Mouse (Mus musculus) embryonic facial prominence, embryonic 13.5 days (tissue): ENCODE data around the gene Smchd1. TPM values are rescaled to one million over a fixed set of nuclear protein-coding genes. Genes with fewer than 3 reads are reported as not detected.
A peak's percentile ranks its signal among the peaks of the same experiment; 100 is the strongest.
"Not testable (repeated sequence)": the region's sequence is repeated elsewhere in the genome, so short reads cannot be mapped to it uniquely, and the experiment has no call there.

Experiments used
- ATAC-seq: fragments of 200-750 bp; cut with Nextera tagmentation; 2 replicates; pipeline ENCODE4 v1.8.0; 2017; ENCODE audit warnings: low read depth; ENCODE audit not compliant: insufficient number of reproducible peaks, insufficient read depth, low FRiP score, low TSS enrichment
- H3K27ac ChIP-seq: fragments of 300-500 bp; sonication (generic); 2 replicates; pipeline ENCODE4 v1.5.1; 2015; ENCODE audit warnings: moderate library complexity, mild to moderate bottlenecking, inconsistent platforms
- H3K27me3 ChIP-seq: fragments of 300-500 bp; sonication (generic); 2 replicates; pipeline ENCODE4 v1.6.1; 2015; ENCODE audit warnings: mild to moderate bottlenecking, inconsistent platforms
- H3K36me3 ChIP-seq: fragments of 300-500 bp; sonication (generic); 2 replicates; pipeline ENCODE4 v1.6.1; 2015; ENCODE audit warnings: mild to moderate bottlenecking, inconsistent platforms
- H3K4me1 ChIP-seq: fragments of 300-500 bp; sonication (generic); 2 replicates; pipeline ENCODE4 v1.6.1; 2015; ENCODE audit warnings: inconsistent platforms
- H3K4me2 ChIP-seq: fragments of 300-500 bp; sonication (generic); 2 replicates; pipeline ENCODE4 v1.6.1; 2015; ENCODE audit warnings: moderate library complexity, mild to moderate bottlenecking, inconsistent platforms
- H3K4me3 ChIP-seq: fragments of 300-500 bp; sonication (generic); 2 replicates; pipeline ENCODE4 v1.5.1; 2015; ENCODE audit warnings: mild to moderate bottlenecking, inconsistent platforms
- H3K9ac ChIP-seq: fragments of 300-500 bp; sonication (generic); 2 replicates; pipeline ENCODE4 v1.6.1; 2015; ENCODE audit warnings: mild to moderate bottlenecking, inconsistent platforms
- H3K9me3 ChIP-seq: fragments of 300-500 bp; sonication (generic); 2 replicates; pipeline ENCODE4 v1.6.1; 2016; ENCODE audit warnings: inconsistent platforms
- WGBS: fragments of 180-500 bp; shearing (Covaris S2); methylation state at CpG from one replicate; pipeline ENCODE4 v1.1.7; 2015; ENCODE audit warnings: mixed read lengths; 5-methylcytosine and 5-hydroxymethylcytosine counted together
- polyA plus RNA-seq: library from polyadenylated mRNA; unstranded; fragments of >200 nt; fragmentation: Nextera tagmentation; extraction: Ambion mirVana; gene quantifications from 2 replicates; pipeline ENCODE4 v1.2.1, GENCODE M21; 2015

Smchd1 gene
- polyA plus RNA-seq, 1 experiment from 2014 or later: 78.7 TPM

DNA sequence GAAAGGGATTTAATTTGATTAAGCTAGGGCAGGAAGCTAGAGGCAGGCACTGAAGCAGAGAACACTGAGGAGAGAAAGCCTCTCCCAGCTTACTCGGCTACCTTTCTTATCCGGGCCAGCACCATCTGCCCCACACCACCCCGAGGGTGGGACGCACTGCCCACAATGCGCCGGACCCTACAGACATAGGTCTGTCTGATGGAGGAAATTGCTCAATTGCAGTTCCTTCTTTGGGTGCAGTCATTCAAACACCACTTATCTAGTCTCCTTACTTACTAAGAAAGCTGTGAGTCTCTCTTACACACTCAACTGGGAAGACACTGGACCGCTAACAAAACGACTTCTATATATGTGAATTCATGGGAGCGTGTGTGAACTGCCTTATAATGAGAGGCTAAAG lies 137.6 kb downstream of the Smchd1 start:
- Histone ChIP-seq H3K27ac (no peak overlapping the region), H3K36me3 (peaks cover 17% of the 10 kb centered on the region), H3K9ac (no peak overlapping the region), H3K4me1 (no peaks in the 10 kb centered on the region), H3K4me3 (no peak overlapping the region), H3K27me3 (no peaks in the 10 kb centered on the region), H3K4me2 (no peak overlapping the region), H3K9me3 (no peaks in the 10 kb centered on the region; the same call in 1 of the 2 replicates)
- WGBS: 91% methylated on average over 9 of the region's 9 CpGs
- no peak for ATAC-seq

DNA sequence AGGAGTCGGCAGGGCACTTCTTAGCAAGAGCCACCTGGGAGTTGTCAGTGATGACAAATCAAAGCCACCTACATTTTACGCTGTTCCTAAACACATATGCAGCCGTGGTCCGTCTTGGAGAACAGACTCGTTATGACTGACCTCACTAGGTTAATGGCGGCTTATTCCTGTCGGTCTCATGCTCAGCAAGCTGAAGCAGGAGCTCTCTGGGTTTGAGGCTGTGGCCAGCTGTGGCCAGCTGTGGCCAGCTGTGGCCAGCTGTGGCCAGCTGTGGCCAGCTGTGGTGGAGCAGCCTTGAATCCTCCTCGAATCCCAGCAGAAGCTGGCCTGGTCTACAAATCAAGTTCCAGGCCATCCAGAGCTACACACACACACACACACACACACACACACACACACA lies 138.7 kb downstream of the Smchd1 start:
- 61% methylated on average over 8 of the region's 8 CpGs for WGBS
- H3K4me3 ChIP-seq: no peak overlapping the region
- H3K27me3 ChIP-seq: no peaks in the 10 kb centered on the region
- no peaks in the 10 kb centered on the region for H3K4me1 ChIP-seq
- H3K4me2 ChIP-seq: no peak overlapping the region
- H3K27ac ChIP-seq: no peak overlapping the region
- H3K9me3 ChIP-seq: no peaks in the 10 kb centered on the region
- H3K9ac ChIP-seq: no peak overlapping the region
- 0 out of 2 replicates have a peak, but pooled peaks cover 6% of the 10 kb centered on the region for H3K36me3 ChIP-seq
- ATAC-seq: no peak

DNA sequence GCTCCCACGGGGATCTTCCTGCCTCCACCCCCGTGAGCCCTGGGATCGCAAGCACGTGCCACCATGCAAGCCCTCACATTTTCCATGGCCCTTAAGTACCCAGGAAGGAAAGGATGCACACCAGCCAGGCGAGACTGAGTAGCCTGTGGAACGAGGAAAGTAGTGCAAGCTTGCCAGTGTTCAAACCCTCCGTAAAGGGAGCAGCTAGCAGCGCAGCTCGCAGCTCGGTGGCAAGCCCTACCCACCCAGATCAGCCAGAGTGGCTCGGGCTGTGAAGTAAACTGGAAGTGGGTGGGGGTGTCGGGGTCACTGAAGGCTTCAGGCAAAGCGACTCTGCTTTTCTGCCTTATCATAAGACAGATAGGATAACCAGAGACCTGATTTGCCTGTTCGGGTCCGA lies 142.8 kb downstream of the Smchd1 start:
- Histone ChIP-seq H3K27ac (no peak overlapping the region), H3K9me3 (no peaks in the 10 kb centered on the region), H3K4me3 (no peak overlapping the region), H3K4me1 (no peaks in the 10 kb centered on the region), H3K9ac (no peak overlapping the region), H3K27me3 (no peaks in the 10 kb centered on the region), H3K4me2 (no peak overlapping the region), H3K36me3 (no peaks in the 10 kb centered on the region)
- no peak for ATAC-seq
- 59% methylated on average over 15 of the region's 15 CpGs for WGBS

DNA sequence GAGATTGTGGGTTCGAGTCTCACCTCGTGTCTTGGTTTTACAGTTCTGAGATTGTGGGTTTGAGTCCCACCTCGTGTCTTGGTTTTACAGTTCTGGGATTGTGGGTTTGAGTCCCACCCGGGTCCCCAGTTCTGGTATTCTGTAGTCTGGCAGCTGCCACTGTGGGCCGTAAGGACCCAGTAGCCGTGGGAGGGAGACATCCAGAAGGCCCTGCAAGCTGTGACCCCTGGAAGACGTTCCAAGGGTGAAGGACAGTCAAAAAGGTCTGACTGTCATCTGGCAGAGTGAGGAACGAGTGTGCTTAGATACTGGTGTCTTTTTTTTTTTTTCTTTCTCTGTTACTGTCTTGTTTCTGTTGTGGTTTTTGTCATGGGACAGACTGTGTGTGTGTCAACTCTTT lies 154.4 kb downstream of the Smchd1 start:
- H3K27ac ChIP-seq, H3K9ac ChIP-seq, H3K9me3 ChIP-seq, H3K27me3 ChIP-seq, H3K36me3 ChIP-seq, H3K4me2 ChIP-seq, H3K4me1 ChIP-seq, ATAC-seq, H3K4me3 ChIP-seq: not testable (repeated sequence)
- WGBS: 86% methylated on average over 8 of the region's 8 CpGs

DNA sequence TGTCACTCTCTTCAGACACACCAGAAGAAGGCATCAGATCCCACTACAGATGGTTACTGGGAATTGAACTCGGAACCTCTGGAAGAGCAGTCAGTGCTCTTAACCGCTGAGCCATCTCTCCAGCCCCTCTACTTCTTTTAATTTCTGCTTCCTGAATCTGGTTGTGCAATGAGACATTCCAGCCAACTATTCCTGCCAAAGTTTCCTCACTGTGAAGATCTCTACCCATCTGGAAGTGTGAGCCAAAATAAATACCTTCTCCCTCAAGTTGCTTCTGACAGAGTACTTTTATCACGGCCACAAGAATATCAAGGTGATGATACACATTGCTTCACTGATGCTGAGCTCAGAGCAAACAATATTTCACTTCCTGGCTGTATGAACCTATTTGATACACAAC lies 155.8 kb downstream of the Smchd1 start:
- Histone ChIP-seq H3K9ac (no peak overlapping the region), H3K27ac (no peak overlapping the region), H3K36me3 (no peaks in the 10 kb centered on the region), H3K4me2 (no peak overlapping the region), H3K4me1 (no peaks in the 10 kb centered on the region), H3K9me3 (no peaks in the 10 kb centered on the region), H3K4me3 (no peak overlapping the region), H3K27me3 (no peaks in the 10 kb centered on the region)
- WGBS: 94% methylated on average over 3 of the region's 3 CpGs
- no peak for ATAC-seq

DNA sequence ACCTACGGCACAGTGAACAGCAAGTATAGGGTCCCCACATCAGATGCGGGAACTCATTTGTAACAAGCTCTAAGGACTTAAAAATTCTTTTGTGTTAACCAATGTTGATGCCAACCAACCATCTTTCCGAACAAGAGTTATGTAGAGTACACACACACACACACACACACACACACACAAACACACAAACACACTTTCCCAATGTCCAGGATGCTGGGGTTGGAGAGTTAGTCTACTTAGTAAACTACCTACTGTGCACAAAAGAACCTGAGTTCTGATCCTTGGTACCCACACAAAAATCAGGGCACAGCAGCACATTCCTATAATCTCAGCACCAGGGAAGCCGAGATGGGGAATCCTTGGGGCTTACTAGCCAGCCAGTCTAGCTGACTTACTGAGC lies 157.6 kb downstream of the Smchd1 start:
- no peak for ATAC-seq
- no peaks in the 10 kb centered on the region for H3K9me3 ChIP-seq
- H3K27me3 ChIP-seq: no peaks in the 10 kb centered on the region
- no peak overlapping the region for H3K4me3 ChIP-seq
- H3K4me2 ChIP-seq: no peak overlapping the region
- no peaks in the 10 kb centered on the region for H3K4me1 ChIP-seq
- H3K27ac ChIP-seq: no peak overlapping the region
- H3K9ac ChIP-seq: no peak overlapping the region
- WGBS: 90% methylated on average over 4 of the region's 4 CpGs
- H3K36me3 ChIP-seq: no peaks in the 10 kb centered on the region

DNA sequence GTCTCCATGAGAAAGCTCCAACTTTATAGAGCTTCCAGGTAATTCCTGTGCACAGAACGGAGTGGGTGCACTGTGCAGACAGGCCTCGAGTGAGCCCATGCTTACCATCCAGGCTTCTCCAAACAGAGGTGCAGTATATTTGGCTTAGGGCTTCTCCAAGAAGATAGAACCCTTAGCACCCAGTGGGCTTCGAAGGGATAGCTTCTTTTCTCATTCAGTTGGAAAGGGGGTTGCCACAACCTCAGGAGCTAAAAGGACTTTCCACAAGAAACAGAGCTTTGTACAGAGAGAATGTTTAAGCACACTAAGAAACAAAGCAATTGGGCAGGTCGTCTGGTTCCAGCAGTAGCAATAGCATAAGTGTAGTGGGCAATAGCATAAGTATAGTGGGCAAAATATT lies 160.8 kb downstream of the Smchd1 start:
- peaks cover 18% of the 10 kb centered on the region for H3K27me3 ChIP-seq
- H3K4me3 ChIP-seq: no peak overlapping the region
- WGBS: 75% methylated on average over 4 of the region's 4 CpGs
- no peak for ATAC-seq
- no peaks in the 10 kb centered on the region for H3K9me3 ChIP-seq
- H3K36me3 ChIP-seq: no peaks in the 10 kb centered on the region
- H3K27ac ChIP-seq: no peak overlapping the region
- no peak overlapping the region for H3K4me2 ChIP-seq
- peaks cover 9% of the 10 kb centered on the region for H3K4me1 ChIP-seq
- no peak overlapping the region for H3K9ac ChIP-seq

DNA sequence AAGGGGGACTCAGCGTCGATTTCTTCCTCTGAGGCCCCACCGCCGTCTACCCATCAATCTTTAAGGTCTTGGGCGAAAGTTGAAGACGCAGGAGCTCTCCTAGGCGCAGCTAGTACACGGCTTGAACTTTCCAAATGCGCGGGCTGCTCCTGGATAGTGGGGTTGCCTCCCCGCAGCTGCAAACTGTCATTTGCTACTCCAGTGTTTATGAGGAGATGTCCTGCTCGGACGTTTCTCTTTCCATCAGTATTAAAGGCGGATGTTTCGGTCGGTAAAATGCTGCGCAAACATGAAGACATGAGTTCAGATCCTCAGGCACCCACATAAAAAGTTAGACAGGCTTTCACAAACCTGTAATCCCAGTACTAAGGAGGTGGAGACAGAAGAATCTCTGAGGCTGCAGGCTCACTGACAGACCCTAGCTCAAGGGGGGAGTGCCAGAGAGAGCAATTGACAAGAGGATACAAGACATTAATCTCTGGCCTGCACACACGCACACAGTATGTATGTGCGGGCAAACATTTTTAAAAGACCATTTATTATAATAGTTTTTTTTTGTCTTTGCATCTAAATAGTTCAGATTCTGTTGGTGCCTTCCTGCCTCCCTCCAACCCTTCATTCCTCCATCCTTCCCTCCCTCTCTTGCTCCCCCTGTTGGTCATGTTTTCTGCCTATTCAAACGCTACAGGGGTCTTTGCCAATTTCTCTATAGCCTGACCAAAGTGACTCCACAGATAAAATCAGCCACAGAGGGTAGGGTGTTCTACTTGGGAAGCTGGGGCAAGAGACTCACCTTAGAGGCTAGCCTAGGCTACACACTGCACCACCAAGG lies 163.6 kb downstream of the Smchd1 start, which contains the start of gene Emilin2:
Gene Emilin2 (minus strand): TSS at position 639 of the 832 bp plus-strand sequence.
- Histone ChIP-seq H3K27me3 (peaks cover 22% of the 10 kb centered on the region), H3K27ac (peak within 1 kb of the TSS; percentile 93), H3K9me3 (no peaks in the 10 kb centered on the region), H3K4me2 (peak within 1 kb of the TSS; percentile 99), H3K4me1 (peaks cover 16% of the 10 kb centered on the region), H3K9ac (peak within 1 kb of the TSS; percentile 87), H3K4me3 (peak within 1 kb of the TSS; percentile 70), H3K36me3 (no peaks in the 10 kb centered on the region)
- no peak for ATAC-seq
- WGBS: 8% methylated on average over 20 of the region's 20 CpGs

DNA sequence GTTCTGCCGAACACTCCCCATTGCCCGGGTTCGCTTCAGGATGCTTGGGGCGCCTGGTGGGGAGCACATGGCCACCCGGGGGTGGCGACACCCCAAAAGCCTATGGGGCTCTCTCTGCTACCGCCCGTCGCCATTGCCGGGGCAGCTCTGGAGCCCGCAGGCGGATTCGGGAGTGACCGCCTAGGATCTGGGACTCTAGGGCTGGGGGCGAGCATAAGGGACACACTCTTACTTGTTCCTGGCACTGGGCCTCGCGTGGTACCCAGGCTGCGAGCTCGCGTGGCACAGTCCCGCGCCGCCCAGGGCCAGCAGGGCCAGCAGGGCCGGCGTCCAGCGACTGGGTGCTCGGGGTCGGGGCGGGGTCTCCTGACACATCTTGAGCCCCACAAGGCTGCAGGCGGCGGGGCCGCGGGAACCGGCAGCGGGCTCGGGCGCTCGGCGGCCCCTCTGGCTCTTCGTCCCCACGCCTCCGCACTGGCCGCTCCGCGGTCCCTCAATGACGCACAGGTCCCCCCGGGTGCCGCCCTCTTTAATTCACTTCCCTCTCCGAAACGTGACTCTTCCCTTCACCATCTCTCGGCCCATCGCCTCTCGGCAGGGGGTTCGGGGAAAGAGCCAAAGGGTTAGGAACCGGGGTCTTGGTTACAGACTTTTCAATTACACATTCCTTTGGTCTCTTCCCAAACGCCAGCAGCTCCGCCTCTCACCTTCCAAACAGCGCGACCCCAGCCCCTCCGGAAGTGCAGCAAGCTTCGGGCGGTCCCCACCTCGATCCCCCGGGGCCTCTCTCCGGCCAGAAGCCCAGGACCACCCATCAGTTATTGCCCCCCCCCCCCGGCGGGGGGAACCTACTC lies 164.4 kb downstream of the Smchd1 start:
- Histone ChIP-seq H3K9ac (peak overlapping the region; percentile 87), H3K4me2 (peak overlapping the region; percentile 99), H3K9me3 (no peaks in the 10 kb centered on the region), H3K27ac (peak overlapping the region; percentile 93), H3K27me3 (peaks cover 22% of the 10 kb centered on the region), H3K4me3 (peak overlapping the region; percentile 70), H3K36me3 (no peaks in the 10 kb centered on the region), H3K4me1 (peaks cover 17% of the 10 kb centered on the region)
- 0 out of 2 replicates have a peak, but pooled peaks have one; percentile 29 for ATAC-seq
- WGBS: under 1% methylated on average over 67 of the region's 67 CpGs

DNA sequence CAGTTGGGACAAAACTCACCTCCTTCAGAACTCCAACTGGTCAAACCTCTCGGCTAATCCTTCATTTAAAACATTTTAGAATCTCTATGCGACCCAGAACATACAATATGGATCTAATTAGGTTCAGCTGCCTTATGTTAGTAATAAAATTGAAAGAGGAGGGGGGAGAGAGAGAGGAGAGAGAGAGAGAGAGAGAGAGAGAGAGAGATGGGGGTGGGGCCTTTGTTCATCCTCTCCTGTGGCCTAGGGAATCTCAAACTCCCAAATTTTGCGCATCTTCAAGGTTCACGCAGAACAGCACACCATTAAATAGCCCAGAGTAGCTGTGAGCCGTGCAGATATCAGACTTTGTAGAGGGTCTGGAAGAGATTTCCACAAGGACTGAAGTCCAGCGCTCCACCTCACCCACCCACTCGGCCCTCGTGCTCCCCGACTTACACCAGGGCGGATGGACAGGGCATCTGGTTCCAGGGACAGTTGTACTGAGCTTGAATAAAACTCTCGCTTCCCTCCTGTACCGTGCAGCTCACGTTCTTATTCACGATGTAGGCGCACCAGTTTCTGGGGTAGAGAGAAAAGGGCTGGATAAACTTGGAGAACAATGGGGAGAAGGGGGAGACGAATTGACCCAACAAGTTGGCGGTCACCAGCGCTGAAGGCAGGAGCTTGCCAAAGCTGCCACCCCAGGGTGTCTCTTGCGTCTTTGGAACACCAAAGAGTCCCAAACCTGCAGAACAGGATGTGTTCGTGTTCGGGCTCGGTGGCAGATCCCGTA lies 165.2 kb downstream of the Smchd1 start:
- Histone ChIP-seq H3K4me3 (peak overlapping the region; percentile 70), H3K27ac (peak overlapping the region; percentile 93), H3K4me2 (peak overlapping the region; percentile 99), H3K27me3 (peaks cover 22% of the 10 kb centered on the region), H3K9me3 (no peaks in the 10 kb centered on the region), H3K4me1 (peaks cover 17% of the 10 kb centered on the region), H3K9ac (peak overlapping the region; percentile 87), H3K36me3 (no peaks in the 10 kb centered on the region)
- 2% methylated on average over 23 of the region's 23 CpGs for WGBS
- no peak for ATAC-seq

DNA sequence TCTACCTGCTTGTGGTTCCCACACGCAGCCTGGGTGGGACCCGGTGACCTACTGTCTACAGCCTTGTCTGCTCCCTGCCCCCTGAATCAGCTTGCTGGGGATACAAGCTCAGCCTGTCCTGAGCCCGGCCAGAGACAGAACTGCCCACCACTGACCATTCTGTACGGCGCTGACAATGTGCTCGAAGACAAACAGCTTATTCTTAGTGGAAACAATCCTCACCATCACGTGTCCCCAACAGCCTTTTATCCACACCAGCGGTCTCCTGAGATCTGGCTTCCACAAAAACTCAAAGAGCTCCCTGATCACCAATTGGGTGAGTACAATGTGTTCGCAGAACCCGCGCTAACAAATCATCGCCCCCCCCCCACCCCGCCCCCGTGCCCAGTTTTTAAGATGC lies 166.0 kb downstream of the Smchd1 start:
- Histone ChIP-seq H3K27me3 (peaks cover 22% of the 10 kb centered on the region), H3K4me3 (peak overlapping the region; percentile 70), H3K27ac (peak overlapping the region; percentile 93), H3K9me3 (no peaks in the 10 kb centered on the region), H3K36me3 (no peaks in the 10 kb centered on the region), H3K4me1 (peaks cover 17% of the 10 kb centered on the region), H3K4me2 (peak overlapping the region; percentile 99), H3K9ac (0 out of 2 replicates have a peak overlapping the region, but pooled peaks have one; percentile 51)
- ATAC-seq: no peak
- WGBS: 15% methylated on average over 14 of the region's 14 CpGs
